Mouse (Mus musculus): ENCODE measurements at regions not wholly inside any gene's neighbourhood (a gene's known extent, or its start where the extent isn't known, plus 50 kb on each side); places are given as distances from the start of the nearest gene placed in this dataset.

GRCm38 (mm10) chr16:39102151-39102550 lies 209.7 kb downstream of the Igsf11 start:
- no peak overlapping the region for H3K9ac ChIP-seq
- 42% methylated on average over 6 of the region's 6 CpGs for WGBS
- no peak for ATAC-seq (ENCODE audit: insufficient number of reproducible peaks, low FRiP score)
- H3K27me3 ChIP-seq (replicated peaks) = no peaks in the 10 kb centered on the region
- no peak overlapping the region for H3K4me3 ChIP-seq
- no peaks in the 10 kb centered on the region for H3K4me1 ChIP-seq (replicated peaks)
- no peaks in the 10 kb centered on the region for H3K36me3 ChIP-seq
- no peaks in the 10 kb centered on the region for H3K9me3 ChIP-seq (replicated peaks)
- no peak overlapping the region for H3K4me2 ChIP-seq
- H3K27ac ChIP-seq (ENCODE audit: poor library complexity, severe bottlenecking) = no peak overlapping the region

DNA sequence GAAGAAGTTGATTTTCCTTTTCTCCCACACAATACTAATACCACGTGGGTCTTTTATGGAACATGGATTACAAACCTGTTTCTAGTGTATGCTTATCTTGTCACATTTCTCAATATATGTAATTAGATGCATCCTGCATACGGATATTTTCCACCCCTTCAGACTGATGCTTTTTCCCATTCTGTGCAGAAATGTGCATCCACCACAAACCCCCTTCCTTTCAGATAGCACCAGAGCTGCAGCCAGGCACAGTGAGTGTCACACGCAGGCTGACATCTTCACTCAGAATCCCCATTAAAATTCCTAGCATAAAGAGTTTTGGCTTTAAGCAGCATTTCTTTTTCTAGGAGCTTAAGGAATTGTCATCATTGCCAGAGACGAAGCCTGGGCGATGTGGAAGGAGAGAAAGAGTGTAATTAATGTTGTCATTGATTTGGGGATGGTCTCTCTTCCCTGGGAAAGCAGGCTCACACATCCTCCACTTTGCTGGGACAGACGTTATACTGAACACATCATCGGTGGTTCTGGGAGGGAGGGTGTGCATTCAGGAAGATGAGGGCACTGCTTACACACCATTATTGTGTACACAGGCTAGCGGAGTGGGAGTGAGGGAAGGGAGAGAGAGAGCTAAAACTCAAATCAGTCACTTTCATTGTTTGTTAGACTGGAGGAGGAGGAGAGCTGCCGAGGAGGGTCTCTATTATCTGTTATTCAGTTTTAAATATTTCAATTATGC lies 211.1 kb downstream of the Igsf11 start:
- H3K27me3 ChIP-seq (replicated peaks) = no peaks in the 10 kb centered on the region
- WGBS = 61% methylated on average over 9 of the region's 9 CpGs

GRCm38 (mm10) chr16:39109383-39110033 lies 217.0 kb downstream of the Igsf11 start:
- WGBS = 42% methylated on average over 15 of the region's 15 CpGs
- no peak for ATAC-seq (ENCODE audit: insufficient number of reproducible peaks, low FRiP score)
- no peak overlapping the region for H3K9ac ChIP-seq
- no peak overlapping the region for H3K4me3 ChIP-seq
- H3K4me2 ChIP-seq = peak overlapping the region; percentile 48
- no peaks in the 10 kb centered on the region for H3K36me3 ChIP-seq
- H3K4me1 ChIP-seq (replicated peaks) = no peaks in the 10 kb centered on the region
- no peaks in the 10 kb centered on the region for H3K9me3 ChIP-seq (replicated peaks)
- no peaks in the 10 kb centered on the region for H3K27me3 ChIP-seq (replicated peaks)
- no peak overlapping the region for H3K27ac ChIP-seq (ENCODE audit: poor library complexity, severe bottlenecking)

More for the DNA sequence above, 211.1 kb downstream of the Igsf11 start:
- H3K27ac ChIP-seq (ENCODE audit: poor library complexity, severe bottlenecking) = no peak overlapping the region
- no peak overlapping the region for H3K4me2 ChIP-seq
- no peaks in the 10 kb centered on the region for H3K4me1 ChIP-seq (replicated peaks)
- no peaks in the 10 kb centered on the region for H3K9me3 ChIP-seq (replicated peaks)
- no peaks in the 10 kb centered on the region for H3K36me3 ChIP-seq
- H3K9ac ChIP-seq = no peak overlapping the region
- H3K4me3 ChIP-seq = no peak overlapping the region
- ATAC-seq (ENCODE audit: insufficient number of reproducible peaks, low FRiP score) = no peak

- H3K9ac ChIP-seq = no peak overlapping the region
- WGBS = 75% methylated on average over 5 of the region's 5 CpGs
- ATAC-seq (ENCODE audit: insufficient number of reproducible peaks, low FRiP score) = no peak
- H3K36me3 ChIP-seq = no peaks in the 10 kb centered on the region
- H3K27me3 ChIP-seq (replicated peaks) = no peaks in the 10 kb centered on the region
- H3K4me1 ChIP-seq (replicated peaks) = no peaks in the 10 kb centered on the region
- H3K27ac ChIP-seq (ENCODE audit: poor library complexity, severe bottlenecking) = no peak overlapping the region
- H3K4me3 ChIP-seq = no peak overlapping the region
- H3K4me2 ChIP-seq = no peak overlapping the region
- H3K9me3 ChIP-seq (replicated peaks) = no peaks in the 10 kb centered on the region
Observed at GRCm38 (mm10) chr16:39110089-39110488, 217.6 kb downstream of the Igsf11 start.

GRCm38 (mm10) chr16:39118059-39118458 lies 225.6 kb downstream of the Igsf11 start:
- no peak overlapping the region for H3K9ac ChIP-seq
- H3K4me2 ChIP-seq = no peak overlapping the region
- H3K4me1 ChIP-seq (replicated peaks) = no peaks in the 10 kb centered on the region
- H3K4me3 ChIP-seq = no peak overlapping the region
- ATAC-seq (ENCODE audit: insufficient number of reproducible peaks, low FRiP score) = no peak
- H3K36me3 ChIP-seq = no peaks in the 10 kb centered on the region
- 82% methylated on average over 3 of the region's 3 CpGs for WGBS
- H3K9me3 ChIP-seq (replicated peaks) = no peaks in the 10 kb centered on the region
- H3K27ac ChIP-seq (ENCODE audit: poor library complexity, severe bottlenecking) = no peak overlapping the region
- no peaks in the 10 kb centered on the region for H3K27me3 ChIP-seq (replicated peaks)

GRCm38 (mm10) chr16:39119811-39120210 lies 227.3 kb downstream of the Igsf11 start:
- H3K27me3 ChIP-seq (replicated peaks) = no peaks in the 10 kb centered on the region
- H3K9ac ChIP-seq = no peak overlapping the region
- no peaks in the 10 kb centered on the region for H3K36me3 ChIP-seq
- H3K4me1 ChIP-seq (replicated peaks) = 0 out of 2 replicates have a peak, but pooled peaks cover 3% of the 10 kb centered on the region
- no peak overlapping the region for H3K4me2 ChIP-seq
- no peaks in the 10 kb centered on the region for H3K9me3 ChIP-seq (replicated peaks)
- H3K27ac ChIP-seq (ENCODE audit: poor library complexity, severe bottlenecking) = no peak overlapping the region
- WGBS = 41% methylated on average over 4 of the region's 4 CpGs
- no peak for ATAC-seq (ENCODE audit: insufficient number of reproducible peaks, low FRiP score)
- no peak overlapping the region for H3K4me3 ChIP-seq

DNA sequence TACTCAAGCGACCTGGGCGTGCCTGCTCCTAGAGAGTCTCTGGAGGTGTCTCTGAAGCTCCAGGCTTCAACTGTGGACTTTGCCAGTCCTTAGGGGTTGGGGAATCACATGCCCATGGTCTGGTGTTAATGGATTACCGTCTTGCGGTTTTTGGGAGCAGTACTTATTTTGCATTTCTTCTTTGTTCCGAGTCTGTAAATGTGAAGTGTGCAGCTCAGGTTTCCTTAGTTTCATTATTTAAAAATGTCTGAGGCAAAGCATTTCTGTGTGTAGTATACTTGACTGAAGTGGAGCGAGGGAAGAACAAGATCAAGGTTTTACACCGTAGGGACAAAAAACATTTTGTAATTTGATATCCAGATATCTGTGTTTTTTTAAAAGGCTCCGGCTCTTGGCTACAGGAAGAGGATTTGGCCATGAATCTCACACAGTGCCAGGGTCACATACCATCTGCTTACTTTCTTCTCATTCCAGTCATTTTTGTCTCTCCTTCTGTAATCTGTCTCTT lies 231.0 kb downstream of the Igsf11 start:
- Histone ChIP-seq H3K4me1 (replicated peaks) (0 out of 2 replicates have a peak, but pooled peaks cover 3% of the 10 kb centered on the region), H3K4me2 (no peak overlapping the region), H3K36me3 (no peaks in the 10 kb centered on the region), H3K27ac (ENCODE audit: poor library complexity, severe bottlenecking) (no peak overlapping the region), H3K27me3 (replicated peaks) (no peaks in the 10 kb centered on the region), H3K9ac (no peak overlapping the region), H3K9me3 (replicated peaks) (no peaks in the 10 kb centered on the region), H3K4me3 (no peak overlapping the region)
- WGBS = 65% methylated on average over 8 of the region's 8 CpGs
- ATAC-seq (ENCODE audit: insufficient number of reproducible peaks, low FRiP score) = no peak

DNA sequence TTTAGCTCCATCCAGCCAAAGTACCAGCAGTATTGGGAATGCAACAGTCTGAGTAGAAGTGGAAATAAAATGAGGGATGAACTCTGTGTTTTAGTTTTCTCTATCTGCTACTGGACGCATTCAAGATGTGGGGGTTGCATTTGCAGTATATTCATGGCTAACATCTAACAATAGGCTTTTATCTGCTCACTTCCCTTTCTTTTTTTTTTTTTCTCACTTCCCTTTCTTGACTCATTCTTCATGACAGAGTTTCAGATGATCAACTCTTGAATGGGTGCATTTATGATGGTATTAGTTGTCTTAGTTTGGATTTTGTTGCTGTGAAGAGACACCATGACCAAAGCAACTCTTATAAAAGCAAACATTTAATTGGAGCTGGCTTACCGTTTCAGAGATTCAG lies 240.0 kb downstream of the Igsf11 start:
- 80% methylated on average over 2 of the region's 2 CpGs for WGBS
- H3K9me3 ChIP-seq (replicated peaks) = 0 out of 2 replicates have a peak, but pooled peaks cover 3% of the 10 kb centered on the region
- H3K4me2 ChIP-seq = no peak overlapping the region
- H3K27ac ChIP-seq (ENCODE audit: poor library complexity, severe bottlenecking) = no peak overlapping the region
- H3K4me3 ChIP-seq = no peak overlapping the region
- H3K36me3 ChIP-seq = no peaks in the 10 kb centered on the region
- H3K9ac ChIP-seq = no peak overlapping the region
- no peaks in the 10 kb centered on the region for H3K4me1 ChIP-seq (replicated peaks)
- H3K27me3 ChIP-seq (replicated peaks) = no peaks in the 10 kb centered on the region
- ATAC-seq (ENCODE audit: insufficient number of reproducible peaks, low FRiP score) = no peak

- no peaks in the 10 kb centered on the region for H3K36me3 ChIP-seq
- no peak overlapping the region for H3K4me3 ChIP-seq
- H3K9me3 ChIP-seq (replicated peaks) = 0 out of 2 replicates have a peak, but pooled peaks cover under 1% of the 10 kb centered on the region
- WGBS = 44% methylated on average over 4 of the region's 4 CpGs
- no peaks in the 10 kb centered on the region for H3K4me1 ChIP-seq (replicated peaks)
- H3K27ac ChIP-seq (ENCODE audit: poor library complexity, severe bottlenecking) = no peak overlapping the region
- no peak overlapping the region for H3K9ac ChIP-seq
- no peak for ATAC-seq (ENCODE audit: insufficient number of reproducible peaks, low FRiP score)
- no peaks in the 10 kb centered on the region for H3K27me3 ChIP-seq (replicated peaks)
- H3K4me2 ChIP-seq = no peak overlapping the region
Observed at GRCm38 (mm10) chr16:39135777-39136176, 243.3 kb downstream of the Igsf11 start.

DNA sequence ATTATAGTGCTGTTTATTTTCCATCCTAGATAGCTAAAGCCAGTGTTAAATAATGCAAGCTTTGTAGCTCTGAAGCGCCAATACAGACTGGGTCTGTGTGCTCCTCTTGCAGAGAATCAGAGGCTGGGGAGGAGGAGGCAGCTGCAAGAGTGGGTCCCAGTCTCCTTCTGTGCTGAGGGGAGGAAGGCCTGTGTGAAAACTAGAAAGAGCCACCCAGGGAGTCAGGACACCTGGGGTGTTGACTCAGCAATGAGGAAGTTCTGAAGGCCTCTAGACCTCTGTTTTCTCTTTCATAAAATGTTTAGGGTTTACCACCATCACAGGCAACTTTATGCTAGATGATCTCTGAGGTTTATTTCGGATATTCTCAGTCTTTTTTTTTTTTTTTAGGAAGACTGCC lies 254.7 kb downstream of the Igsf11 start:
- H3K36me3 ChIP-seq = no peaks in the 10 kb centered on the region
- no peak overlapping the region for H3K9ac ChIP-seq
- WGBS = 55% methylated on average over 2 of the region's 2 CpGs
- ATAC-seq (ENCODE audit: insufficient number of reproducible peaks, low FRiP score) = no peak
- no peak overlapping the region for H3K4me2 ChIP-seq
- no peaks in the 10 kb centered on the region for H3K9me3 ChIP-seq (replicated peaks)
- H3K4me3 ChIP-seq = no peak overlapping the region
- H3K4me1 ChIP-seq (replicated peaks) = no peaks in the 10 kb centered on the region
- no peak overlapping the region for H3K27ac ChIP-seq (ENCODE audit: poor library complexity, severe bottlenecking)
- no peaks in the 10 kb centered on the region for H3K27me3 ChIP-seq (replicated peaks)

GRCm38 (mm10) chr16:39151325-39152318 lies 259.2 kb downstream of the Igsf11 start:
- Histone ChIP-seq H3K27me3 (replicated peaks) (no peaks in the 10 kb centered on the region), H3K9ac (no peak overlapping the region), H3K4me1 (replicated peaks) (no peaks in the 10 kb centered on the region), H3K4me3 (no peak overlapping the region), H3K9me3 (replicated peaks) (no peaks in the 10 kb centered on the region), H3K4me2 (no peak overlapping the region), H3K36me3 (no peaks in the 10 kb centered on the region), H3K27ac (ENCODE audit: poor library complexity, severe bottlenecking) (no peak overlapping the region)
- WGBS = 72% methylated on average over 9 of the region's 9 CpGs
- no peak for ATAC-seq (ENCODE audit: insufficient number of reproducible peaks, low FRiP score)

All from heart, embryonic 12.5 days (tissue).